Mouse (Mus musculus) megakaryocyte, adult 5-6 weeks (primary cell): ENCODE measurements at regions not wholly inside any gene's neighbourhood (a gene's known extent, or its start where the extent isn't known, plus 50 kb on each side); places are given as distances from the start of the nearest gene placed in this dataset.

Experiments used
- ATAC-seq: 2 replicates; pipeline ENCODE4 v1.8.0; 2016; ENCODE audit warnings: mild to moderate bottlenecking, inconsistent platforms; ENCODE audit not compliant: poor library complexity, severe bottlenecking

- ATAC-seq: no peak
These were observed 504.3 kb upstream of the Mki67 start for GRCm38 (mm10) chr7:136220245-136221167.

GRCm38 (mm10) chr7:136221620-136222019, 505.5 kb upstream of the Mki67 start:
- ATAC-seq: no peak

GRCm38 (mm10) chr7:136226031-136226430, 509.9 kb upstream of the Mki67 start:
- no peak for ATAC-seq

GRCm38 (mm10) chr7:136228331-136228730, 512.2 kb upstream of the Mki67 start:
- no peak for ATAC-seq

GRCm38 (mm10) chr7:136229592-136229991, 513.4 kb upstream of the Mki67 start:
- no peak for ATAC-seq

- ATAC-seq: no peak
These were observed 516.0 kb upstream of the Mki67 start for GRCm38 (mm10) chr7:136232177-136232576.

GRCm38 (mm10) chr7:136235563-136235962, 519.4 kb upstream of the Mki67 start:
- no peak for ATAC-seq

GRCm38 (mm10) chr7:136236391-136236790, 520.2 kb upstream of the Mki67 start:
- ATAC-seq: no peak

- no peak for ATAC-seq
These were observed 549.5 kb upstream of the Mki67 start for GRCm38 (mm10) chr7:136265691-136266090.

GRCm38 (mm10) chr7:136267716-136268489, 551.7 kb upstream of the Mki67 start:
- no peak for ATAC-seq

GRCm38 (mm10) chr7:136275651-136276050, 559.5 kb upstream of the Mki67 start:
- no peak for ATAC-seq

GRCm38 (mm10) chr7:136283770-136284169, 567.6 kb upstream of the Mki67 start:
- no peak for ATAC-seq

- no peak for ATAC-seq
These were observed 569.4 kb upstream of the Mki67 start for GRCm38 (mm10) chr7:136285606-136286005.

GRCm38 (mm10) chr7:136293536-136294145, 577.5 kb upstream of the Mki67 start:
- no peak for ATAC-seq

- peak; percentile 70 for ATAC-seq
These were observed 578.3 kb upstream of the Mki67 start for GRCm38 (mm10) chr7:136294445-136294844.

GRCm38 (mm10) chr7:136297901-136298513, 581.8 kb upstream of the Mki67 start:
- ATAC-seq: no peak

GRCm38 (mm10) chr7:136306137-136306536, 588.3 kb upstream of the Mgmt start:
- no peak for ATAC-seq

GRCm38 (mm10) chr7:136308765-136309164, 585.6 kb upstream of the Mgmt start:
- peak; percentile 95 for ATAC-seq

GRCm38 (mm10) chr7:136327281-136327680, 567.1 kb upstream of the Mgmt start:
- no peak for ATAC-seq

- ATAC-seq: no peak
These were observed 564.0 kb upstream of the Mgmt start for GRCm38 (mm10) chr7:136330431-136330830.

- no peak for ATAC-seq
These were observed 561.6 kb upstream of the Mgmt start for GRCm38 (mm10) chr7:136332805-136333204.
